Mouse (Mus musculus) erythroblast, adult 5-6 weeks (primary cell): ENCODE measurements around the gene Eif4b. TPM values are rescaled to one million over a fixed set of nuclear protein-coding genes. Genes with fewer than 3 reads are reported as not detected.

Experiments
- ATAC-seq: replicated peaks from 2 replicates; pipeline ENCODE4 v1.8.0; 2016; ENCODE audit warnings: moderate number of reproducible peaks, mild to moderate bottlenecking, moderate TSS enrichment, inconsistent platforms; ENCODE audit not compliant: poor library complexity, low FRiP score, severe bottlenecking
- total RNA-seq, 2 experiments: library from RNA; stranded (forward) in 1 of 2; stranded (reverse) in 1 of 2; fragments of 150-400 nt in 1 of 2; fragments of 200-764, 138-1000 nt in 1 of 2; gene quantifications; 2 replicates each; pipeline versions ENCODE4 v1.2.3 to v1.2.4; 2015 to 2017; ENCODE audit warnings: low replicate concordance in 2 of 2

Eif4b gene
- total RNA-seq (2015; ENCODE audit: low replicate concordance) = 35.4 and 35.9 TPM in 2 replicates
- 58.0 and 81.1 TPM in 2 replicates for total RNA-seq (2017; ENCODE audit: low replicate concordance)

- ATAC-seq = peak; percentile 94
Measured at GRCm38 (mm10) chr15:102073559-102074069, at the start of gene Eif4b. TSS of gene Eif4b (plus strand) at chr15:102073773.

GRCm38 (mm10) chr15:102023888-102024287, 49.7 kb upstream of the Eif4b start:
- no peak for ATAC-seq

GRCm38 (mm10) chr15:102025136-102025872, 48.3 kb upstream of the Eif4b start:
- ATAC-seq = no peak

- no peak for ATAC-seq
Measured at GRCm38 (mm10) chr15:102026430-102026829, 47.1 kb upstream of the Eif4b start.

GRCm38 (mm10) chr15:102028040-102028439, 45.5 kb upstream of the Eif4b start, which contains the start of gene Krt18:
TSS of gene Krt18 (plus strand) at chr15:102028180.
- ATAC-seq = 0 out of 2 replicates have a peak, but pooled peaks have one; percentile 10

GRCm38 (mm10) chr15:102034121-102035053, 39.2 kb upstream of the Eif4b start:
- no peak for ATAC-seq

GRCm38 (mm10) chr15:102040277-102040676, 33.3 kb upstream of the Eif4b start:
- no peak for ATAC-seq

GRCm38 (mm10) chr15:102041951-102042350, 31.6 kb upstream of the Eif4b start:
- no peak for ATAC-seq

GRCm38 (mm10) chr15:102044745-102045144, 28.8 kb upstream of the Eif4b start:
- ATAC-seq = no peak

GRCm38 (mm10) chr15:102045691-102046090, 27.9 kb upstream of the Eif4b start:
- no peak for ATAC-seq

- ATAC-seq = no peak
Measured at GRCm38 (mm10) chr15:102048006-102048405, 25.6 kb upstream of the Eif4b start.

GRCm38 (mm10) chr15:102049871-102050270, 23.7 kb upstream of the Eif4b start:
- ATAC-seq = no peak

GRCm38 (mm10) chr15:102051920-102052683, 21.5 kb upstream of the Eif4b start:
- no peak for ATAC-seq

- ATAC-seq = no peak
Measured at GRCm38 (mm10) chr15:102056495-102057174, 16.9 kb upstream of the Eif4b start.

- ATAC-seq = peak; percentile 97
Measured at GRCm38 (mm10) chr15:102065661-102066325, 7.8 kb upstream of the Eif4b start.

GRCm38 (mm10) chr15:102070476-102071467, 2.8 kb upstream of the Eif4b start:
- ATAC-seq = no peak

GRCm38 (mm10) chr15:102072963-102073558, 512 bp upstream of the Eif4b start:
- ATAC-seq = peak; percentile 3; the same call in 1 of the 2 replicates
